Mouse (Mus musculus) mouse embryonic stem cell (cell line): ENCODE results near the gene Arl4d.

Experiments used
- in situ Hi-C, 2 experiments: fragments of 300-500 bp; cut with MboI; formaldehyde crosslinking; loops; 1 replicate in 1 of 2; 3 replicates in 1 of 2; pipeline ENCODE4 v1.14.3; 2019 to 2020; ENCODE audit warnings: low sequenced_read_pairs in 2 of 2, low pct_unique_long_range_greater_than_20kb in 1 of 2, mixed read lengths in 1 of 2; ENCODE audit not compliant: unreplicated experiment in 1 of 2

The Arl4d gene

DNA sequence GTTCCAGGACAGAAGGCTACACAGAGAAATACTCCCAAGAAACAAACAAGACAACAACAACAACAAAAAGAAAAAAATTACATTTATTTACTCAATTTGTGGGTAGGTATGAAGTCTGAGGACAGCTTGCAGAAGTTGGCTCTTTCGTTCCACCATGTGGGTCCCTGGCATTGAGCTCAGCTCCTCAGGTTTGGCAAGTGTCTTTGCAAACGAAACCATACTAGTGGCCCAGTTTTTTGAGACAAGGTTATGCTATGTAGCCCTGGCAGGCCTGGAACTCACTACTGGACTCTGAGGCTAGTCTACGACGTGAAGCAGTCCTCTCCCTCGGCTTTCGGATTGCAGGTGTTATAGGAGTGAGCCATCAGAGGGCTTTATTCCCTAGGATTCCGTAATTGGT, 34.6 kb downstream of the Arl4d start:
- in situ Hi-C loops: no loop called here

DNA sequence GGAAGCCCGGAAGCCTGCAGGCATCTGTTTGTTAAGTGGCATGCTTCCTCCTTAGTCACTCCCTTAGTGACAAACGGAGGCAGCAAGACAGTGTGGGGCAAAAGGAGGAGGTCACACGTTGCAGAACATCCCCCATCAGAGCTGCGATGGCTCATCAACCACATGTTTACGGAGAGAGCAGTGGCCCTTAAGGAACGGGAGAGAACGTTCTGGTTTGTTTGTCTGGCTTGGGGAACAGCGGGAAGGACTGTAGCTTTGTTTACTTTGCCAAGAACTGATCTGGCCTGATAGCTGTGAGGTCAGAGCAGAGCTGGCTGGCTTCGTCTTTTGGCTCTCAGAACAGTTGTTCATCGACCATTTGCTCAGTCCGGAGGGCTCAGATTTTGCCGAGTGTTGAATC, 35.1 kb downstream of the Arl4d start:
- in situ Hi-C loops: no loop called here

DNA sequence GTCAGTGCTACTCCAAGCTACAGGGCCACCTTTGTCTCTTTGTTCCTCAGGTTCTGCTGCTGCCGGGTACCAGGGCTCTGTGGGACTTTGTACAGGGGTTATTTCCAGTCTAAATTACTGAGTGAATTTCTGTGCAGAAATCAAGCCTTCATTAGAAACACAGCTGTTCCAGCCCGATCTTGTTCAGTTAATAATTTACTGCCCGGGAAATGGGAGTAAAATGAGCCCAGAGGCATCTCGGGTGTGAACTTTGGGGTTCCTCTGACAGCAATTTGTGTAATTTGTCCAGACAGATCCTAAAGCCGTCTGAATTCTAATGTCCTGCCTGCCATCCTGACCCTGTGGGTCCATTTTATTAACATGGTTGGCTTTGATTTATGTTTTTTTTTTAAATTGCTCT, 38.7 kb downstream of the Arl4d start:
- in situ Hi-C loops: no loop called here

DNA sequence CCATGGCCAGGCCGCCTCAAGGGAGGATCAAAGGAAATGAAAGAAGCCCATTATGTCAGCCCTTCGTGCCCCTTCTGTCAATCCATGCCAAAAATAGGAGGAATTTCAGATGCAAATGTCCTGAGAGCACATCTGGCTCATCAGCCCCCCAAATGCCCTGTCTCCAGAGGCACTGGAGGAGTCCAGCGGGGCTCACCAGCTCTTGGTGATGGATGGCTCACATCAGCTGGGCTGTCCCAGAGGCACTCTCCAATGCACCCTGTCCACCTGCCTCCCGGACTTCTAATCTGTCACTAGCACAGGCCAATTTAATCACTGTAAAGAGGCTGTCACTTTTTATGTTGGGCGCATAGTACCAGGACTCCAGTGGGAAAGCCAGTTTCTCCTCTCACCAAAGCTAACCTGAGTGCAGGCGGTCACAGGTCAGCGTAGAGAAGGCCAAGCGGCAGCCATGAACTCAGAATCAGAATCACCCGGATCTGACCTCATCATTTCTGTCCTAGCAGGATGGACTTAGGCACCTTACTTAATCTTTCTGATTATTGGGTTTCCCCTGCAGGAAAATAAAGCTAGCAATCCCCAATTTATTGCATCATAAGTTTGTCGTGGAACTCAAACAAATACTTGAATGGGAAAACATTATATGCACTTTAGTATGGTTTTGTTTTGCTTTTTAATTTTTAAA, 41.6 kb downstream of the Arl4d start:
- in situ Hi-C loops: no loop called here

DNA sequence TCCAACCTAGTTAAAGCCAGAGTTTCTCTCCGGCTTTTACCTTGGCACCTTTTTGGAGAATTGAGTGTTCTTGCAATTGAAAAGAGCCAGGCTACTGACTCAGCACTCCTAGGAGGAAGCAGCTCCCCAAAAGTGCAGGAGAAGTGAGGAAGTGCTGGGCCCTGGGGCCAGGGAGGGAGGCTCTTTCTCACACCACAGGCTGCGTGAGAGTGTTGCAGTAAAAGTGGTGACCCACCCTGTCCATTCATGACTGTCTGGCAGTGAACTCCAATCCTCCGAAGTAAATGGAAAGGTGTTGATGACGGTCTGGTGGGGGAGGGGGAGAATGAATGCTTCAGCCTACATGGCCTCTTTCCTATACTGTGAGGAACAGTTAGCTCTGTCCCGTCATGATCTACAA, 43.1 kb downstream of the Arl4d start:
- in situ Hi-C loops: no loop called here

DNA sequence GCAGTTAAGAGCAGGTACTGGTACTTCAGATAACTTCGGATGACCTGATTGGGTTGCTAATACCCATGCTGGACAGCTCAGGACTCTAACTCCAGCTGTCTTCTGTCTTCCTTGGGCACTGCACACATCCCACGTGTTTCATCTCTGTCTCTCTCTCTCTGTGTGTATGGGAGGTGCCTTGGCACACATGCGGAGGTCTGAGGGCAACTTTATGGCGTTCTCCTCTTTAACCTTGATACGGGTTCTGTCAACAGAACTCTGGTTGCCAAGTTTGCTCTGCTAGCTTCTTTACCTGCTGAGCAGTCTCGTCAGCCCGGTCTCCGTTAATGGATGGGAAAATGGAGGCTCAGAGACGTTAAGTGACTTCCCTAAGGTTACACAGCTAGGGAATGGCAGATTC, 47.5 kb downstream of the Arl4d start:
- in situ Hi-C loops: no loop called here

DNA sequence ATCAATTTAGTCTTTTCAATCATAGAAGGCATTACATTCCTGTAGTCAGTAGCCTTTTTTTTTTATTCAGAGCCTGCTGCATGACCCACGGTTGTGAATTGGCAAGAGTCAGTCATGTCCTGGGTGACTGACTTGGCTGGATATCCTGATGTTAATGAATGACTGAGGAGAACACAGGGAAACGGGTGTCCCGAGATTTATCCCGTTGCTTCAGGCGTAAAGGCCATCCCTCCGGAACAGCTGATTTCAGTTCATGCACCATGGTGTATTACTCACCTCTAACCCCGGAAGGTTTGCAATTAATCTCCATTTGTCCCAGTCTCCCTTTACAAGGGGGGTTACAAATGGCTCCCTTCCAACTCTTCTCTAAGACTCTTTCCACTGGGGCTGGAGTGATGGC, 48.7 kb downstream of the Arl4d start:
- in situ Hi-C loops: no loop called here
